Mouse (Mus musculus) cerebellum, adult 11 months (tissue): ENCODE data around the gene Ntf3.
A peak's percentile ranks its signal among the peaks of the same experiment; 100 is the strongest.

Experiments
- DNase-seq: peaks from one replicate; pipeline ENCODE4 v3.0.0; 2022

The Ntf3 gene

DNA sequence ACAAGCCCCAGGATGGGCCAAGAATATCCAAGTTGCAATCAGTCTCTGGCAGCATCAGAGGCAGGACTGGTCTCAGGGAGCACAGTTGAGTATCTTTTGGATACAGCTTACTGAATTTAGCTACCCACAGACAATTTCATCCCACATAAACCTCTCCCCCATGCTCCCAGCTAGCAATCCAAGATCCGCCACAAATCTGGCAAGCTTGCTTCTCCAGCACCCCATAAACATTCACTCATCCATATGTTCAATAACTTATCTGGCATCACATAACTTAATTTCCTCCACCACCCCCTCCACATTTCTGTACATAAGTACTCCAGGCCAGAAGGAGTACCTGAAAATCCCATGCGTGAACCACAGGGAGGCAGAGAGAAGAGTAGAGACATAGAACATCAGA, 10.8 kb downstream of the Ntf3 start:
- no peak for DNase-seq

- peak; percentile 49 for DNase-seq
These were observed 12.2 kb downstream of the Ntf3 start for GRCm38 (mm10) chr6:126154372-126154982.

DNA sequence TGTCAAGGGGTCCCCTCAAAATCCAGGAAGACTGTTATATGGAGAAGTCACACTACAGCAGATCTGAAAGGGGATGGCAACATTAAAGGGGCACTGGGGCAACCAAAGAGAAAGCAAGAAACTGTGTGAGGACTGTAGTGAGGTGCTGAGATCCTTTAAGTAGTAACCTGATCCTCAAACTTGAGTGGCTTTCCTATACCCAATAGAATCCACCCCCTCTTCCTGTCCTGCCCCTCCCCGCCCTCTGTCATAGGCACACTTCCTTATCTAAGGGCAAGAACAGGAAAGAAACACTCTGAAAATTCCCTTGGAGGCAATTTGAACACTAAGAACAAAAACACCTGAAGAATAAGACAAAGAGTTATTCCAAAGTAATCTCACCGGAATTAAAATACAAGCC, 13.6 kb downstream of the Ntf3 start:
- DNase-seq: no peak

DNA sequence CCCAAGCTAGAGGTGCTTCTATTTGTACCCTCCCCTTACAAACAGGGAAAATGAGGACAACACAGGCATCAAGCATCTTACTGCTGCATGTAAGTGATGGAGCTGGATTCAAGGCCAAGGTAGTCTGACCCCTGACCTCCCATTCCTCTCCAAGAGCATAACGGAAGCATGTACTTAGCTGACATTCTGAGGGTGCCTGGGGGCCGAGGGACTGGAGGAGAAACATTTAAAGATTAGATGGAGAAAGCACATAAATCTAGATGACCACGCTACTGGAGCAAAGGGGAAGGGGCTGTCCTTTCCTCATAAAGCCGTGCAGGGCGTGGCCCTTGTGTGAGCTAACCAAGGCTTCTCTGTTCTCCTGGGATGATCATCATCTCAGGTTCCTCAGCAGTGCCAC, 23.1 kb downstream of the Ntf3 start:
- no peak for DNase-seq

- no peak for DNase-seq
These were observed 24.0 kb downstream of the Ntf3 start for GRCm38 (mm10) chr6:126142741-126143140.

GRCm38 (mm10) chr6:126142021-126142554, 24.6 kb downstream of the Ntf3 start:
- DNase-seq: no peak

DNA sequence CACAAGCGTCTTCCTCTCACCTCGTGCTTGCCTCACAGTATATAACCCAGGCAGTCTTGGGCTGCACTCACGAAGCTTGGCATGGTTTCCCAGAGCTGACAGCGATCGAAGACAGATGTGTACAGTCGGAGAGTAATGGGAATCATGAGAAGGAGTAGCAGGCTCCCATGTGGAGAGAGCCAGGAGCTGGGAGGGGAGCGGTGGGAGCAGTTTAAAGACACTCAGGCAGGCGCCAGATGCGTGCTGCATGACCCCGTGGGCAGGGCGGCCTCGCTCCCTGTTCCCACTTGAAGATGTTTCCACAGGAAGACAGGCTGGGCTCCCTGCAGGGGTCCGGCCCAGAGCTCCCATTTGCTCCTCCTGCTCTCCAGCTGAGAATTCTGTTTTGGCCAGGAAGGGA, 25.2 kb downstream of the Ntf3 start:
- DNase-seq: peak; percentile 17

GRCm38 (mm10) chr6:126140961-126141360, 25.7 kb downstream of the Ntf3 start:
- DNase-seq: no peak

- no peak for DNase-seq
These were observed 26.3 kb downstream of the Ntf3 start for GRCm38 (mm10) chr6:126140416-126140815.

DNA sequence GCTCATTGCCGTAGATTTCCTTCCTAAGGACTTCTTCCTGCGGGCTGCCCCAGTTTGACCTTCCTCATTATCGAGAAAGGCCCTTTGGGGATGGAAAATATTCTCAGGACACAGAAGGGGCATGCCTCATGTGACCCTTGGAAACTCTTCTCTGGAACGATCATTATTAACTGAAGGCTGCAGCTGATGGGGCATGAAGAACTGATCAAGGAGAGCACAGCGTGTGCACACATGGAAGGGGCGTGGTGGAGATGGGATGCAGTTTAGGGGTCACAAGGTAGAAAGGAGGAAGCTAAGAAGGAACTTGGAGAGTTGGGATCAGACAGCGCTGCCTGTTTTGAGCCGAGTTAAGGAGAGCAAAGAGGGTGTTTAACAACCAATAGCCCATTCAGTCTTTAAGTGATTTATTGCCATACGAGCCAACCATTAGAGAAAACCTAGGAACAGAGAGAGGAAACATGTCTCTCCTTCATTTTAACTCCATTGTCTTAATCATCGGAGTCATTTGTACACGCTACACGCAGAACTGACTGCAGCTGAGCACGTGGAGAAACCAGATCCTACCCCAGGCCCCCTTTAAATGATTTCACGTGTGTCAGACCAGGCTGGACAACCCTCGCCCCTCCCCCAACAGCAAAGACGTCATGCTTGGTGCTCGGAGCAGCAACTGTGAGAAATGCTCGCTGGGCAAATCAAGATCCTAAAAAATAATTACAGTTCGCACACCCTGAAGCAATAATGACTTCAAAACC, 32.4 kb downstream of the Ntf3 start:
- DNase-seq: no peak

DNA sequence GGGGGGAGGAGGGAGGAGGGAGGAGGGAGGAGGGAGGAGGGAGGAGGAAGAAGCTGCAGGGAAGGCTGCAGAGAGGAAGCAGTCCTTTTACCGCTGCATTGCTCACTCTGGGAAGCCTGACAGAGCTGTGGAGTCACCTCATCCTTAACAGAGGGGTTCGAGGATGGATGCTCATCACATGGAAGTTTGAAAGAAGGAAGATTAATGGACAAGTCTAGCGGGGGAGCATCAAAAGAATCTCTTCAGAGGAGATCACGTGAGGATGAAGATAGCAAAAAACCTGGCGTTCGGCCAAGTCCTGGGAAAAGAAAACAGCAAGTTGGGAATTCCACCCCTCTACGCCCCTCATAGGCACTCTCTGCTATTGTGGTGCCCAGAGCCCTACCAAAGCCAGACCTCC, 38.5 kb downstream of the Ntf3 start:
- DNase-seq: no peak

- no peak for DNase-seq
These were observed 48.5 kb downstream of the Ntf3 start for GRCm38 (mm10) chr6:126118247-126118646.

GRCm38 (mm10) chr6:126117191-126117590, 49.5 kb downstream of the Ntf3 start:
- no peak for DNase-seq

DNA sequence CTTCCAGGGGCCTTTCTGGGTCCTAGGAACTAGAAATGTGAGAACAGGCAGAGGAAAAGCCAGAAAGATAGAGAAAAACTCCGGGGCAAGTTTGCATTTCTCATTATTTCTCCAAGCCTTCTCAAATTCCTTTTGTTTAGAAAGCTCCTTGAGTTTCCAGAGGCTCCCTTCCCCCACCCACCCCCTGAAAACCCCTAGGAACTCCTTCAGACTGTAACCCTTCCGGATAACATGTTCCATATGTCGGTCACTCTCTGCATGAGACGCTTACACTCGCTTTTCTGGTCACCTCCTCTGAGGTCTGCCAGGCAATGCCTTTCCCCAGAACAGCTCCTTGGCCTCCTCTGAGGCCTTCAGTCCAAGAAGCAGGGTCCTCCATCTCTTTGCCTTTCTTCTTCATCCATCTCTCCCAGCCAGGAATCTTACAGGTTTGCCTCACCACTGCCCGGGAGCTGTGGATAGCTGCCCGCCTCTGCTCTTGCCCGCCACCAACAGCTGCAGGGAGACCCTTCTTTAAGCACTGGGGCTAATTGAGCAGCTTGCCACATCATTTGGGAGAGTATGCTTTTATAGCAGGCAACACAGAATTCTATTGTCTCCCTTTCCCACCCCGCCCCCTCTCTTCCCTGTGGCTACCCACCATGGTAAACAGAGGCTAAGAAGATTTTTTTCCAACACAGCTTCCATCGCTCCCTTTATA, 51.6 kb downstream of the Ntf3 start:
- DNase-seq: no peak

- DNase-seq: no peak
These were observed 55.5 kb downstream of the Ntf3 start for GRCm38 (mm10) chr6:126110892-126111835.

- DNase-seq: peak; percentile 4
These were observed 57.5 kb downstream of the Ntf3 start for GRCm38 (mm10) chr6:126109184-126109583.

DNA sequence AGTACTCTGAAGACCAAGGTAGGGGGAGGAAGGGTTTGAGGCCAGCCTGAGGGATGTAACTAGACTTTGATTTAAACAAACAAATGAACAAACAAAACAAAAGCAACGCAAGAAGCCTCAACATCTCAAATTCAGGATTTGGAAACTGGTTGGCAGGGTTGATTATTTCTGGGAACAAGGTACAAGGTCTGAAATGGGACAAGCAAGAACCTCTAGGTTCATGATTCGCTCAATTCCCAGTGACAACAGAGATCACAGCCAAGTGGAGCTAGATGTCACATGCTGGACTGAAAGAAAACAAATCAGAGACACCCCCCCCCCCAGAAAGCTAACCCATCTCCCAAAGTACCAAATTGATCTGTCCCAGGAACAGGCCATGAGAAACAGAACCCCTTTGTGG, 57.9 kb downstream of the Ntf3 start:
- no peak for DNase-seq

DNA sequence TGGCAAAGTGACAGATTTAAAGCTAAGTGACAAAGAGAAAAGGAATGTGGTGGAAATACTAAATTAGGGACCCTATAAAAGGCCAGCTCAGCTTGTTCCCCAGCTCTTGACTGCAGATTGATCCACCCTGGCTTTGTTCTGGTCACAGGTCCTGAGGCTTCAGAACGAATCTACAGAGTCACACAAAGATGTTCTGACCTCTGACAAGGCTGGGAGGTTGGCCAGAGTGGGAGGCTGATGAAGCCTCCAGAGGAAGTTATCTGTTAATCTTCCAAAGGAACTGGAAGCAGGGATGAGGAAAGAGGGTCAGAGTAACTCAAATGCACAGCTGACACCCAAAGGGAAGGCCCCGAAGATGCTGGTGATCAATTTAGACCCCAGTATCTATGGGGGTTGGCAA, 59.3 kb downstream of the Ntf3 start:
- no peak for DNase-seq

DNA sequence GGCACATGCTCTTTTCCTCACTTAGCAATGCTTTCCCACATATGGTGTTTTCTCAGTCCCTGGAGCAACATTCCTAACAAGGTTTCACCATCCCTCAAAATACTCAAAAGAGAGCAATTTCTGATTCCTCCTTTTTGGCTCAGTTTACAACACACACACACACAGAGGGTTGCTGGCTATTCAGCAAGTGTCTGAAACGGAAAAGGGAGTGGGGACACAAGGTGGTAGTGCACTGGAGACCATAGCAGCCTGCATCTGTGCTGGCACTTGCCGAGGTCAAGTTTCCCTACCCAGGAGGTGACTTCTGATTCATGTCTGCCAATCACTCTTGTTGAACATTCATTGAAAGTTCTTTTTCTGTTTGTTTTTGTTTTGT, 59.9 kb downstream of the Ntf3 start:
- DNase-seq: no peak

- DNase-seq: peak; percentile 41
These were observed 60.5 kb downstream of the Ntf3 start for GRCm38 (mm10) chr6:126106051-126106797.

- no peak for DNase-seq
These were observed 61.5 kb downstream of the Ntf3 start for GRCm38 (mm10) chr6:126105083-126105740.
